Comparison of ENCODE assay signal across 10 mouse cellular contexts in genomic region chr12:40177089-40177488, GRCm38 (mm10). TPM values are rescaled to one million over a fixed set of nuclear protein-coding genes. Genes with fewer than 3 reads are reported as not detected.
DNase-seq lines count a peak whose midpoint lies in the region; ATAC-seq and TF ChIP-seq lines count a peak whose summit lies in the region.
"Had no signal": no experiment of that assay in that cellular context is flagged by ENCODE, and none has a peak within 500 bp of the region (broad histone marks: within the 10 kb centered on the region; RNA-seq: fewer than 3 reads in every experiment).

No protein-coding gene starts in this region.

- ATAC-seq in heart, embryonic 11.5 days (replicated peaks; ENCODE audit: insufficient number of reproducible peaks, low FRiP score, low TSS enrichment), result no peak

- no peak overlapping the region for H3K4me2 ChIP-seq in heart, embryonic 11.5 days
- H3K4me2 ChIP-seq: neural tube, embryonic 12.5 days had no signal

- H3K27me3 ChIP-seq in heart, embryonic 11.5 days (ENCODE audit: control insufficient read depth, insufficient read depth, low read length), result no peaks in the 10 kb centered on the region
- no peaks in the 10 kb centered on the region for H3K27me3 ChIP-seq in thymus, adult 2 months (ENCODE audit: control insufficient read depth, insufficient read depth, low read length)
- H3K27me3 ChIP-seq: neural tube, embryonic 12.5 days had no signal

- no peak overlapping the region for H3K27ac ChIP-seq in heart, embryonic 11.5 days (ENCODE audit: low read depth, low read length)
- no peak overlapping the region for H3K27ac ChIP-seq in thymus, adult 2 months (ENCODE audit: control insufficient read depth, insufficient read depth, low read length)
- H3K27ac ChIP-seq: neural tube, embryonic 12.5 days had no signal

- no peaks in the 10 kb centered on the region for H3K4me1 ChIP-seq in heart, embryonic 11.5 days (ENCODE audit: control insufficient read depth, insufficient read depth, low read length)
- H3K4me1 ChIP-seq in thymus, adult 2 months (replicated peaks; ENCODE audit: control insufficient read depth, insufficient read depth, low read length), result peaks cover 18% of the 10 kb centered on the region
- H3K4me1 ChIP-seq: neural tube, embryonic 12.5 days had no signal

- no peaks in the 10 kb centered on the region; the same call in 1 of the 2 replicates for H3K36me3 ChIP-seq in heart, embryonic 11.5 days (ENCODE audit: control insufficient read depth, insufficient read depth, low read length)
- H3K36me3 ChIP-seq in thymus, adult 2 months (ENCODE audit: control insufficient read depth, insufficient read depth, low read length), result no peaks in the 10 kb centered on the region
- H3K36me3 ChIP-seq: neural tube, embryonic 12.5 days had no signal

- intact Hi-C loops in gastrocnemius, postnatal 14 days (cut with DNase I; ENCODE audit: low total_unique reads), result loop anchor here (2.0 kb wide), 1 partner anchor 24 kb away; no protein-coding TSS in a partner anchor
- intact Hi-C loops in left cerebral cortex, postnatal 10 days (cut with DNase I), result no loop called here

- 56% methylated on average over 6 of the region's 6 CpGs for WGBS in heart, embryonic 11.5 days (ENCODE audit: insufficient replicate concordance)
- WGBS in thymus, adult 2 months, result 55% methylated on average over 6 of the region's 6 CpGs

- H3K9ac ChIP-seq in heart, embryonic 11.5 days (ENCODE audit: low read depth, low read length), result no peak overlapping the region
- H3K9ac ChIP-seq: neural tube, embryonic 12.5 days had no signal

- peak; percentile 71; the same call in 1 of the 2 replicates for TF ChIP-seq CTCF in thymus, adult 2 months (IDR thresholded peaks at IDR 0.05; ENCODE audit: borderline replicate concordance, control insufficient read depth, extremely low read depth, insufficient read depth, low read length, poor library complexity)

- no peak overlapping the region for H3K4me3 ChIP-seq in heart, embryonic 11.5 days (ENCODE audit: low read depth, low read length)
- no peak overlapping the region for H3K4me3 ChIP-seq in thymus, adult 2 months (ENCODE audit: control insufficient read depth, insufficient read depth, low read length)
- H3K4me3 ChIP-seq: neural tube, embryonic 12.5 days had no signal

- peak; percentile 24 to 58 for DNase-seq in heart, adult 18-20 months
- peak; percentile 51 for DNase-seq in thymus, adult 2 months
- DNase-seq in thymus, adult 18-20 months, result no peak
- DNase-seq in gastrocnemius, postnatal 14 days, result peak; percentile 27
- DNase-seq in right cerebral cortex, postnatal 4 days, result peak; percentile 32
- DNase-seq in neural tube, embryonic 10.5 days (ENCODE audit: extremely low spot score, low spot score), result no peak
- no peak for DNase-seq in left cerebral cortex, postnatal 10 days (ENCODE audit: extremely low spot score in 1 of 2, low spot score in 2 of 2)

- TF ChIP-seq POLR2A in thymus, adult 2 months (IDR thresholded peaks at IDR 0.05; ENCODE audit: control insufficient read depth, extremely low read depth, insufficient read depth, low read length, poor library complexity), result no peak

- no peaks in the 10 kb centered on the region for H3K9me3 ChIP-seq in heart, embryonic 11.5 days (replicated peaks; ENCODE audit: control insufficient read depth, low read length)
- H3K9me3 ChIP-seq: neural tube, embryonic 12.5 days had no signal

RNA-seq across cellular contexts. Expression of gene Lsmem1, which starts 22.2 kb away (rescaled TPM):
- 10 to 100 TPM; 50.9 to 60.2 TPM for total RNA-seq in heart, adult 18-20 months (2021)
- 21.4 and 23.9 TPM in 2 replicates for polyA plus RNA-seq in heart, embryonic 11.5 days (2014; fragmentation: Nextera tagmentation; extraction: Ambion mirVana)
- 0.99 and 2.0 TPM in 2 replicates for polyA plus RNA-seq in thymus, adult 2 months (2012; rRNA removed)
- total RNA-seq in gastrocnemius, postnatal 14 days (2021), result 10 to 100 TPM; 36.3 to 50.2 TPM
- total RNA-seq in left cerebral cortex, postnatal 10 days (2021), result 1 to 10 TPM in 1 of 2 experiments, under 1 TPM in 1; 0.92 to 1.7 TPM
- polyA plus RNA-seq: large intestine, adult 2 months had no signal

RNA-seq across cellular contexts. Expression of gene Scin, which starts 43.1 kb away (rescaled TPM):
- 1 to 10 TPM; 2.0 to 2.2 TPM for total RNA-seq in heart, adult 18-20 months (2021)
- polyA plus RNA-seq in heart, embryonic 11.5 days (2014; fragmentation: Nextera tagmentation; extraction: Ambion mirVana), result 2.3 TPM in 2 replicates
- polyA plus RNA-seq in thymus, adult 2 months (2012; rRNA removed), result 7.9 and 10.0 TPM in 2 replicates
- under 1 TPM; 0.64 to 0.74 TPM for total RNA-seq in gastrocnemius, postnatal 14 days (2021)
- total RNA-seq in left cerebral cortex, postnatal 10 days (2021), result not detected

Comparison
In these comparisons a context has a peak if more than half of its experiments do, and no peak if none do; other contexts are left out.
1. DNase-seq: peak in heart, adult 18-20 months (2 of 2), thymus, adult 2 months (single experiment), gastrocnemius, postnatal 14 days (single experiment) and right cerebral cortex, postnatal 4 days (single experiment); none in thymus, adult 18-20 months (0 of 2), neural tube, embryonic 10.5 days (single experiment) and left cerebral cortex, postnatal 10 days (0 of 2).
2. RNA of gene Lsmem1, which starts 22.2 kb away (total RNA-seq): 50.9 to 60.2 TPM in heart, adult 18-20 months and 36.3 to 50.2 TPM in gastrocnemius, postnatal 14 days; 0.92 to 1.7 TPM in left cerebral cortex, postnatal 10 days; every median in the first group is over 10 times any median in the second.